Mouse (Mus musculus): Measurements from ENCODE around the gene Gm43191.
"Not testable (repeated sequence)": the region's sequence is repeated elsewhere in the genome, so short reads cannot be mapped to it uniquely, and the experiment has no call there.

Gene Gm43191

GRCm38 (mm10) chr3:116661870-116662414 is 19.1 kb downstream of the Gm43191 start:
- in situ Hi-C loops (cut with MseI, MboI) = no loop called here

GRCm38 (mm10) chr3:116661288-116661869 is 19.7 kb downstream of the Gm43191 start:
- in situ Hi-C loops (cut with MseI, MboI) = no loop called here

GRCm38 (mm10) chr3:116659856-116660430 is 21.1 kb downstream of the Gm43191 start:
- in situ Hi-C loops (cut with MseI, MboI) = no loop called here

GRCm38 (mm10) chr3:116658928-116659565 is 22.0 kb downstream of the Gm43191 start:
- in situ Hi-C loops (cut with MseI, MboI) = no loop called here

DNA sequence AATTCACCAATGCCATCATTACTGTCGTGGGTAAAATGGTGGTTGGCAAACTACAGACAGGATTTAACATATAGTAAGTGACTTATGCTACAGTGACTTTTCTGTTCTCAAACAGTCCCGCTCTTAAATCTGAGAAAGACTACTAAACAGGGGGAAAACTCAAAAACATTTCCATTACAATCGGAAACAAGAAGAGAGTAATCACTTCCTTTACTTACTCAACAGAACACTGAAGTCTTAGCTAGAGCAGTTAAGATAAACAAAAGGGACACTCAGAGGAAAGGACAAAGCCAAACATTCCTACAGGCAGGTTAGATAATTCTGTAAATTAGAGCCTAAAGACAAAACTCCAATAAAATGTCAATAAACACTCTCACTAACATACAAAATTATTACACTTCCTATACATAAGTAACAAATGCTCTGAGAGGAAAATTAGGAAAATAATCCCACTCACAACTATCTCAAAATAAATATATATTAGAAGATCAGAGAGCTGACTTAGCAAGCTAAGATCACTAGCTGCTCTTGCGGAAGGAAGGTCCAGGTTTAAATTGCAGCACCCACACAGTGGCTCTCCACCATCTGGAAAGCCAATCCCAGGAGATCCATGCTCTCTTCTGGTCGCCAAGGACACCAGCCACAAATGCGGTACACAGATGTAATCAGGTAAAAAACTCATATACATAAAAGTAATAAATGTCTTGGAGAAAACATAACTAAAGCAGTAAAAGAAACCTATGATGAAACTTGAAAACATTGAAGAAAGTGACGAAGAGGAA is 24.7 kb downstream of the Gm43191 start:
- in situ Hi-C loops (cut with MseI, MboI) = no loop called here

- in situ Hi-C loops (cut with MseI, MboI) = not testable (repeated sequence)
Measured at GRCm38 (mm10) chr3:116654051-116654450, 27.0 kb downstream of the Gm43191 start.

GRCm38 (mm10) chr3:116653278-116653945 is 27.6 kb downstream of the Gm43191 start:
- in situ Hi-C loops (cut with MseI, MboI) = no loop called here

- in situ Hi-C loops (cut with MseI, MboI) = no loop called here
Measured at GRCm38 (mm10) chr3:116652033-116652446, 29.0 kb downstream of the Gm43191 start.

GRCm38 (mm10) chr3:116650698-116651097 is 30.4 kb downstream of the Gm43191 start:
- in situ Hi-C loops (cut with MseI, MboI) = no loop called here

GRCm38 (mm10) chr3:116648805-116649204 is 32.3 kb downstream of the Gm43191 start:
- in situ Hi-C loops (cut with MseI, MboI) = no loop called here

GRCm38 (mm10) chr3:116646387-116646786 is 34.7 kb downstream of the Gm43191 start:
- in situ Hi-C loops (cut with MseI, MboI) = no loop called here

- in situ Hi-C loops (cut with MseI, MboI) = no loop called here
Measured at GRCm38 (mm10) chr3:116642373-116642772, 38.7 kb downstream of the Gm43191 start.

- in situ Hi-C loops (cut with MseI, MboI) = no loop called here
Measured at GRCm38 (mm10) chr3:116641811-116642371, 39.2 kb downstream of the Gm43191 start.

DNA sequence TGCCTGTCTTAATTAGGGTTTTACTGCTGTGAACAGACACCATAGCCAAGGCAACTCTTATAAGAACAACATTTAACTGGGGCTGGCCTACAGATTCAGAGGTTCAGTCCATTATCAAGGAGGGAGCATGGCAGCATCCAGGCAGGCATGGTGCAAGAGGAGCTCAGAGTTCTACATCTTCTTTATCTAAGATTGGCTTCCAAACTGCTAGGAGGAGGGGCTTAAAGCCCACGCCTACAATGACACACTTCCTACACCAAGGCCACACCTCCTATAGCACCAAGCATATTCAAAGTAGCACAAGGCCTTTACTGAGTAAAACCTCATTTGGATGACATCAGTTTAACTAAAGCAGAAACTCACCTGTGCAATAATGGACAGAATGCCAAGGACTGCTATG is 41.0 kb downstream of the Gm43191 start:
- in situ Hi-C loops (cut with MseI, MboI) = no loop called here

DNA sequence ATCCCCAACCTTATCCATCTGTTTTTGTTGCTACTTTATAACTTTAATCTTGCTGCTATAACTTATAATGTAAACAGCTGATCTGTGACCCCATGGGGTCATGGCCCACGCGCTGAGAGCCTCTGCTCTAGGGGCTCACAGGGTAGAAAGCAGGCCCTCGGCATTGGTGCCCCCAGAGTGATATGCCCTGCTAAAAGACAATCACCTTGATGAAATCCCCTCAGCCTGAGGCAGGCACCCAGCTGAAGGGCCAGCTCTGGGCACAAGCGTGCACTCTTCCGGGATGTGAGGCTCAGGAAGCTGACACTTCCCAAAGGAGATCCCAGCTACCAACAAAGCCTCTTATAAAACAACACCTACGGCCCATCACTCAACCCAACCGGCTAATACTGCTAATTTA is 42.5 kb downstream of the Gm43191 start:
- in situ Hi-C loops (cut with MseI, MboI) = no loop called here

DNA sequence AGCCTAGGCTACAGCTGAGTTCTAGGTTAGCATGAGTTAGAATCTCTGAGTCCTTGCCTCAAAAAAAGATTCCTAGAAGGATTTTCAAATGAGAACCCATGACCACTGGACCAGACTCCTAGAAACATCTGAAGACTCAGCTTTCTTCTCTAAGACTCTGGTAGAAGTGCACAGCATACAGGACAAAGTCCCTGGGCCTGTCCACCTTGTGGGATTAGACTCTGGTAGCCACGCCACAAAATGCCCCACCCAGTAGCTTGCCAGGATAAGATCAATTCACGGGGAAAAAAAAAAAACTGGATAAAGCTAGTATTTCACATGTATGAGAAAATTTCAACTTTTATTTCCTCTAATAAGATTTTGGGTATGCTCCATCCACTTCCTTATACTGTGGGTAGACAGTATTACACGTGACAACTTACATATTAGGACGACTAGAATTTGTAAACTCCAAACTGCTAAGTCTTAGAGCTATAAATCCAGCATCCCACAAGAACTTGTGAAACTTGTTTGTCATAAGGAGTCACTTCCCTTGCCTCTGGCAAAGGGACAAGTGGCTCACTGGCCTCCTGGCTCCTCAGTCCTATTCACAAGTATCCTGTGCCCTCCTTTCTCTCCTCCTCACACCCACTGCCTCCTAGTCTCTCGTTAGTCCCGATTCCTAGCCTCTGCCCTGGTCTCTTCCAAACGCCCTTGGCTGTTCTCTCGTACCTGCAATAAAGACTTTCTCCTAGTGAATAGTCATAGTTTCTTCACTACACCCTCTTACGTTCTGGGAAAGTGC is 43.2 kb downstream of the Gm43191 start:
- in situ Hi-C loops (cut with MseI, MboI) = no loop called here

- in situ Hi-C loops (cut with MseI, MboI) = no loop called here
Measured at GRCm38 (mm10) chr3:116635799-116636198, 45.3 kb downstream of the Gm43191 start.

GRCm38 (mm10) chr3:116634853-116635252 is 46.2 kb downstream of the Gm43191 start:
- in situ Hi-C loops (cut with MseI, MboI) = no loop called here

DNA sequence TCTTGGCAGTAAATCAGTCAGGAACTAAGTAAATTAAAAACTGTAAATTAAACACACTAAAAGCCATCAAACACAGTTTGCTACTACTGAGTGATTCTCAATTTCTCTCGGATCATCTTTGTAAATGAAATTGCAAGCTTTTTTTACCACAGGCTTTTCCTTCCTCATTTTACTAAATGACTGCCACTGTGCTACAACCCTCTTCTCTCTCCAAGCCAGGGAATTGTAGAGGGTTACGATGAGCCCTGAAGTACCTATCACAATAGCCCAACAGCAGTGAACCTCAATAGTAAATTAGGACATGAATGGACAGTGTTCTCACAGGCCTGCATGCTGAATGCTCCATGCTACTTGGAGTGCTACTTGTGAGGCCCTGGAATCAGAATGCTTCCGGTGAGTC is 47.0 kb downstream of the Gm43191 start:
- in situ Hi-C loops (cut with MseI, MboI) = no loop called here

DNA sequence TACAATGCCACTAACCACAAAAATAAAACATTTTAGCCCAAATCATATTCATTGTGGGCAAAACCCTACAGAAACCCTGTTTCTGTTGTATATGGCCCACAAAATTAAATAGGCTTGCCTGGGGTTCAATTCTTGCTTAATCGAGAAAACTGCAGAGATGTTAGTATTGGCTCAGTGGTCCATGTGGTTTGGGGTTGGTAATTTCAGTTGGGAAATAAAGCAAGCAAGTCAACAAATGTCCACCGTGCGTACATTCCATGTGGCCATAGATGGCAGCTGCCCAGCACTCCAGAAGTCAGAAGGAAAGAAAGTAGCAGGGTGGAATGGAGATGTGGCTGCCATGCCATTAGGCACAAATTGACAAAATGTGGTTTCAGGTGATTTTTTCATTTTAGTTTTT is 48.1 kb downstream of the Gm43191 start:
- in situ Hi-C loops (cut with MseI, MboI) = no loop called here

- in situ Hi-C loops (cut with MseI, MboI) = no loop called here
Measured at GRCm38 (mm10) chr3:116631459-116631858, 49.6 kb downstream of the Gm43191 start.
